Mouse (Mus musculus) mammary gland, adult 2 months (tissue): ENCODE data around the gene Ptx4. TPM values are rescaled to one million over a fixed set of nuclear protein-coding genes. Genes with fewer than 3 reads are reported as not detected.

ENCODE experiments used
- polyA plus RNA-seq: library from polyadenylated mRNA; depleted of rRNA; stranded (reverse); fragments of >200 nt; gene quantifications from 2 replicates; pipeline ENCODE4 v1.2.3, GENCODE M21; 2012; ENCODE audit warnings: low replicate concordance; rRNA removed

Ptx4 gene
- polyA plus RNA-seq, result 0.20 TPM in 1 of 2 replicates, not detected in the other

DNA sequence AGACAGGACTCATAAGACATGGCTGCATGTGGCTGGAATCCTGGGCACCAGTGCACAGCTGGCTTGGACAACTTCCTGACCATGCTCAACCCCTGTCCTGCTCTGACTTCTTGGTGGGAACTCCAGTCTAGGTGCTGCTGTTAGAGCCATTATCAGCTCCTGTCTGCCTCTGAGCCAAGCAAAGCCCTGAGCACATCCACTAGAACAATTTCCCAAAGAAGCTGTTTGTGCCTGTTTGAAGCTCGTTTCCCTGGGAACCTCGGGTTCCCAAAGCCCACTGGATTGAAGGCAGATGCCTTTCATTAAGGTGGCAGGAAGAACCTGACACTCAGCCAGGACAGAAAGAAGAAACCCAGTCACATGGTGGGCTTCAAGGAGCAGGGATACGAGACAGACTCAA, at the start of gene Ptx4:
Gene Ptx4, plus strand, starts transcription at position 355 of the 400 bp plus-strand sequence.

DNA sequence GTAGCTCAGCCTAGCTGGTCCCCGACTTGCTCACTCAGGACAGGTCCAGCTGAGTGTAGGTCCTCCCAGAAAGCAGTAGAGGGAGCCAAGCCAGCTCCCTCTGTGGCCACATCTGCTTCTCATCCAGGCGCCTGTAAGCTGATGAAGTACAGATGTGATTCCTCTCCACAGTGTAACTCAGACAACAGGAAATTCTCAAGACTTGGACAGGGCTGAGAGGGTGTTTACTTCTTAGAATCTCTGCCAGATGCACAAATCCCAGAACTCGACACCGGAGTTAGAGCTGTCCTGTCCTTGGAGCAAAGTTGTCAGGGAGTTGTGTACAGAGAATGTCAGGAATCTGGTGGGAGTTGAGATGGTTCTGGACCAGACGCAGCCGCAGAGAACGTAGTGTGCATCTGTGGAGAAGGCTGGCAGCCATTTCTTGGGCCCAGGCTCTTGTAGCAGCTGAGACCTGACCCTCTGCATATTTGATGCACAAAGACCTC, 37.1 kb upstream of the Ptx4 start, which contains the start of gene Tmem204:
Gene Tmem204, minus strand, starts transcription at position 148 of the 488 bp plus-strand sequence.

DNA sequence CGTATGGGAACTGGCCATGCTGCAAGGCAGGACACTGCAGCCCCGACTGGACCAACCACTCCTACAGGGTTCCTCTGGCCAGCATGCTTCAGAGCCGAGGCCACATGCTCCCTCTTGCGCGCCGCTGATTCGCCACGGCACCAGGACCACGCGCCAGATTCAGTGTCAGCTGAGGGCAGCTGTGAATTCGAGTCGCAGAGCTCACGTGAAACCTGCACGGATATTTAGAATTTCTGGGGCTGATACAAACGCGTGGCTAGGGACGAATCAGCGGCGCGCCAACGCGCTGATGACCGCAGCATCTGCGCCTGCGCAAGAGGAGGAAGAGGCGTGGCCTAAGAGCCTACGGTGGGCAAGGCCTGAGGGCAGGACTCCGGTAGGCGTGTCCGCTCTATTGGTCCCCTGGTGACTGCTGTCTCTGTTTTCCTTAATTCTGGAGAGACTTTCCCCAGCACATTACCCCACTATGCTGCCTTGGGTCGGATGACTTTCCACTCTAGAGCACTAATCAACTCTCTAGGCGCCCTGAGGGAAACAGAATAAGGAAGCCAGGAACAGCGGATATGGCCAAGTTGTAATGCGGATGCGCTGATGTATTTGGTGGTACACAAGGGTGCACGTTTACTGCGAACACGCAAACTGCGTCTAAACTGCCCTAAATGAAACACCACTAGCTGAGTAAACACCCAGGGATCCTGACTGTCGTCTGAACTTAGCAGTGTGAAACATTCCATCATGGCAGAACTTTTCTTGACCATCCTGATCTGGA, 4.7 kb upstream of the Ptx4 start, which contains the start of gene Telo2:
Gene Telo2, minus strand, starts transcription at position 304 of the 769 bp plus-strand sequence.

DNA sequence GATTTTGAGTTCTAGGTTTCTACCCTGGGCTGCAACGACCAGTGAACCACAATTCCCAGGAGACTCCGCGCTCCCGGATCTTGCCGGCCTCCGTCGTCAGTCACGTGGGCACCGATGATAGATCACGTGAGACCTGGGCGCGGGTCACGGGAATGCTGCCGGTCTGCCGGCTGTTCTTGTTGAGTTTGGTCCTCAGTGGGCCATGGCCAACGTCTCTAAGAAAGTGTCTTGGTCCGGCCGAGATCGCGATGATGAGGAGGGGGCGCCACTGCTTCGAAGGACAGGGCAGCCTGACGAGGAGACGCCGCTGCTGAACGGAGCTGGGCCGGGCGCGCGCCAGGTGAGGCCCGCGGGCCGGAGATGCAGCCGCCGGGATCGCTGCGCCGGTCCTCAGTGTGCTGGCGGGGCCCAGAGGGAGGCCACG, 12.7 kb downstream of the Ptx4 start, which contains the start of gene Clcn7:
Gene Clcn7, plus strand, starts transcription at position 117 of the 424 bp plus-strand sequence.

DNA sequence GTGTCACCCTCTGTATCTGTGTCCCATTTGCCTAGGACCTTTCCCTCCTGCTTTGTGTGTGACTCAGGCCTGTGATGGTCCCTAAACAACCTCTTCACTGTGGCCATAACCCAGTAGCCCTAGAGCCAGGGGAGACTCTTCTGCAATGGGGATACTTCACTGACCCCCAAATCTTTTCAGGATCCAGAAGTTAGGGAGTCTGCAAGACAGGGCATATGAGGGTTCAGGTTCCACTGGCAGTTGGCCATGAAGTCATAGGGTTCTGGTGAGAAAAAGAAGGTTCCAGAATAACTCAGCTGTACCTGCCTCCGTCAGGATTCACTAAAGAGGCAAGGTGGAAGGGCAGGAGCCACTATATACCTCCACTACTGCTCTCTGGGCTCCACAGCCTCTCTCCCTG, 41.6 kb downstream of the Ptx4 start, which contains the start of gene Ccdc154:
Gene Ccdc154, plus strand, starts transcription at position 301 of the 400 bp plus-strand sequence.

Other genes starting within 250 kb of the Ptx4 start
- 35.0 and 44.2 TPM in 2 replicates for gene Nubp2, start 234.4 kb upstream of the Ptx4 start, polyA plus RNA-seq
- gene Spsb3, start 234.1 kb upstream of the Ptx4 start, polyA plus RNA-seq, result 84.0 and 161 TPM in 2 replicates
- gene Eme2, start 225.7 kb upstream of the Ptx4 start, polyA plus RNA-seq, result 35.4 and 48.3 TPM in 2 replicates
- gene Mrps34, start 225.6 kb upstream of the Ptx4 start, polyA plus RNA-seq, result 108 and 263 TPM in 2 replicates
- gene Nme3, start 224.3 kb upstream of the Ptx4 start, polyA plus RNA-seq, result 50.7 and 54.5 TPM in 2 replicates
- 128 and 130 TPM in 2 replicates for gene Mapk8ip3, start 183.8 kb upstream of the Ptx4 start, polyA plus RNA-seq
- 5.4 and 11.3 TPM in 2 replicates for gene Jpt2, start 160.1 kb upstream of the Ptx4 start, polyA plus RNA-seq
- gene Cramp1l, start 105.0 kb upstream of the Ptx4 start, polyA plus RNA-seq, result 17.1 and 23.3 TPM in 2 replicates
- 14.5 and 16.9 TPM in 2 replicates for gene Ift140, start 104.7 kb upstream of the Ptx4 start, polyA plus RNA-seq
- 39.7 and 51.0 TPM in 2 replicates for gene Tmem204, start 37.2 kb upstream of the Ptx4 start, polyA plus RNA-seq
- gene Telo2, start 4.8 kb upstream of the Ptx4 start, polyA plus RNA-seq, result 25.0 and 25.6 TPM in 2 replicates
- gene Clcn7, start 12.6 kb downstream of the Ptx4 start, polyA plus RNA-seq, result 37.0 and 43.4 TPM in 2 replicates
- gene Ccdc154, start 41.7 kb downstream of the Ptx4 start, polyA plus RNA-seq, result not detected in 2 replicates
- gene Gm38655, start 54.7 kb downstream of the Ptx4 start, polyA plus RNA-seq, result not detected in 2 replicates
- gene BC003965, start 63.8 kb downstream of the Ptx4 start, polyA plus RNA-seq, result 12.1 and 15.0 TPM in 2 replicates
- 16.7 and 34.5 TPM in 2 replicates for gene Unkl, start 67.6 kb downstream of the Ptx4 start, polyA plus RNA-seq
- gene Gnptg, start 119.4 kb downstream of the Ptx4 start, polyA plus RNA-seq, result 33.3 and 36.1 TPM in 2 replicates
- gene Tsr3, start 119.4 kb downstream of the Ptx4 start, polyA plus RNA-seq, result 19.2 and 25.1 TPM in 2 replicates
- gene Baiap3, start 135.6 kb downstream of the Ptx4 start, polyA plus RNA-seq, result 6.9 and 16.3 TPM in 2 replicates
- 95.6 and 146 TPM in 2 replicates for gene Ube2i, start 153.9 kb downstream of the Ptx4 start, polyA plus RNA-seq
- 1.1 and 1.4 TPM in 2 replicates for gene Prss34, start 177.6 kb downstream of the Ptx4 start, polyA plus RNA-seq
- gene Prss28, start 187.9 kb downstream of the Ptx4 start, polyA plus RNA-seq, result not detected in 2 replicates
- not detected in 2 replicates for gene Prss29, start 197.9 kb downstream of the Ptx4 start, polyA plus RNA-seq
- 1.5 and 2.0 TPM in 2 replicates for gene Tpsab1, start 224.8 kb downstream of the Ptx4 start, polyA plus RNA-seq
- 130 and 146 TPM in 2 replicates for gene Tpsb2, start 245.5 kb downstream of the Ptx4 start, polyA plus RNA-seq
- 4.0 and 4.8 TPM in 2 replicates for gene Tpsg1, start 248.5 kb downstream of the Ptx4 start, polyA plus RNA-seq